Comparison of ENCODE assay signal across 30 mouse cellular contexts in genomic region chr9:27369108-27369507, GRCm38 (mm10). TPM values are rescaled to one million over a fixed set of nuclear protein-coding genes. Genes with fewer than 3 reads are reported as not detected.
DNase-seq lines count a peak whose midpoint lies in the region; ATAC-seq and TF ChIP-seq lines count a peak whose summit lies in the region.
"Had no signal": no experiment of that assay in that cellular context is flagged by ENCODE, and none has a peak within 500 bp of the region (broad histone marks: within the 10 kb centered on the region; RNA-seq: fewer than 3 reads in every experiment).

No protein-coding gene starts in this region.

- no peak for ATAC-seq in megakaryocyte, adult 5-6 weeks (ENCODE audit: poor library complexity, severe bottlenecking)
- ATAC-seq: forebrain, embryonic 13.5 days; midbrain, embryonic 13.5 days; Patski had no signal

- DNase-seq in kidney, adult 11 months, result peak; percentile 5
- no peak for DNase-seq in kidney, adult 2 months
- peak; percentile 6 for DNase-seq in retina, postnatal 1 day
- DNase-seq in retina, embryonic 14.5 days (ENCODE audit: low spot score), result no peak
- DNase-seq in kidney, postnatal 14 days, result peak; percentile 10
- no peak for DNase-seq in thymus, postnatal 36 days
- DNase-seq: adrenal gland, postnatal 36 days; cerebellum, adult 11 months; lung, adult 18-20 months; lung, postnatal 14 days; right cerebral cortex, postnatal 25 days; thymus, postnatal 14 days had no signal

- no peak overlapping the region for H3K27ac ChIP-seq in kidney, adult 2 months (ENCODE audit: insufficient read depth, low read depth, low read length)
- H3K27ac ChIP-seq: embryonic facial prominence, embryonic 13.5 days; forebrain, embryonic 13.5 days; midbrain, embryonic 13.5 days had no signal

- no peaks in the 10 kb centered on the region for H3K36me3 ChIP-seq in kidney, adult 2 months (ENCODE audit: control insufficient read depth, insufficient read depth, low read length)
- H3K36me3 ChIP-seq: embryonic facial prominence, embryonic 13.5 days; G1E; midbrain, embryonic 13.5 days had no signal

- no peak for TF ChIP-seq POLR2A in kidney, adult 2 months (IDR thresholded peaks at IDR 0.05; ENCODE audit: low read depth, low read length)

- TF ChIP-seq CTCF in kidney, adult 2 months (conservative IDR thresholded peaks at IDR 0.05; ENCODE audit: insufficient read depth, insufficient read length, low read depth, low read length), result no peak

- 42% methylated on average over 2 of the region's 2 CpGs for whole genome bisulfite sequencing in kidney, adult 2 months

- H3K27me3 ChIP-seq in kidney, adult 2 months (replicated peaks; ENCODE audit: control insufficient read depth, insufficient read depth, low read length), result no peaks in the 10 kb centered on the region
- H3K27me3 ChIP-seq: CH12.LX; embryonic facial prominence, embryonic 13.5 days; forebrain, embryonic 13.5 days; megakaryocyte, embryonic 14.5 days; midbrain, embryonic 13.5 days had no signal

- H3K4me3 ChIP-seq in kidney, adult 2 months (ENCODE audit: insufficient read depth, low read depth, low read length), result no peak overlapping the region
- H3K4me3 ChIP-seq: embryonic facial prominence, embryonic 13.5 days; forebrain, embryonic 13.5 days; megakaryocyte, embryonic 14.5 days; midbrain, embryonic 13.5 days had no signal

- H3K4me1 ChIP-seq in kidney, adult 2 months (ENCODE audit: control insufficient read depth, insufficient read depth, low read length), result no peaks in the 10 kb centered on the region
- H3K4me1 ChIP-seq: forebrain, embryonic 13.5 days; megakaryocyte, embryonic 14.5 days; midbrain, embryonic 13.5 days had no signal

RNA-seq across cellular contexts. Expression of gene Spata19, which starts 27.5 kb away (rescaled TPM):
- polyA plus RNA-seq in kidney, adult 2 months (2012; rRNA removed), result not detected in 2 replicates
- total RNA-seq in megakaryocyte, adult 5-6 weeks (2015), result not detected in 2 replicates
- total RNA-seq in megakaryocyte, adult 5-6 weeks (2017), result not detected in 2 replicates
- total RNA-seq: adrenal gland, adult 18-20 months; adrenal gland, postnatal 36 days; CH12.LX; gastrocnemius, adult 8-10 months; monocyte, adult 5-6 weeks; neutrophil, adult 5-6 weeks had no signal
- polyA plus RNA-seq: embryonic facial prominence, embryonic 13.5 days; forebrain, embryonic 13.5 days; G1E; heart, embryonic 11.5 days; heart, postnatal 0 days; hindbrain, embryonic 11.5 days; liver, embryonic 11.5 days; midbrain, embryonic 13.5 days; Patski; spleen, adult 2 months; stomach, embryonic 14.5 days had no signal

Comparison
In these comparisons a context has a peak if more than half of its experiments do, and no peak if none do; other contexts are left out.
1. DNase-seq: peak in kidney, adult 11 months (single experiment), retina, postnatal 1 day (single experiment) and kidney, postnatal 14 days (single experiment); none in kidney, adult 2 months (single experiment), retina, embryonic 14.5 days (single experiment) and thymus, postnatal 36 days (0 of 2).